In genomic region chr5:118354127-118354526, GRCm38 (mm10) we compare ENCODE assay signal across 10 mouse cellular contexts.
A peak's percentile ranks its signal among the peaks of the same experiment; 100 is the strongest.
DNase-seq lines count a peak whose midpoint lies in the region; ATAC-seq and TF ChIP-seq lines count a peak whose summit lies in the region.
"Had no signal": no experiment of that assay in that cellular context is flagged by ENCODE, and none has a peak within 500 bp of the region (broad histone marks: within the 10 kb centered on the region; RNA-seq: fewer than 3 reads in every experiment).

No protein-coding gene starts in this region.

- no peak overlapping the region for H3K4me2 ChIP-seq in stomach, embryonic 16.5 days (ENCODE audit: low read depth, low read length)
- H3K4me2 ChIP-seq: hindbrain, embryonic 12.5 days had no signal

- WGBS in spleen, adult 2 months = 18% methylated on average over 5 of the region's 5 CpGs
- WGBS in limb, embryonic 10.5 days = 51% methylated on average over 5 of the region's 5 CpGs
- 34% methylated on average over 5 of the region's 5 CpGs for WGBS in stomach, embryonic 16.5 days

- H3K4me3 ChIP-seq in spleen, adult 2 months (ENCODE audit: extremely low read depth, insufficient read depth, insufficient read length) = no peak overlapping the region
- H3K4me3 ChIP-seq in limb, embryonic 10.5 days = no peak overlapping the region
- no peak overlapping the region for H3K4me3 ChIP-seq in stomach, embryonic 16.5 days (replicated peaks; ENCODE audit: low read length)
- H3K4me3 ChIP-seq: hindbrain, embryonic 12.5 days had no signal

- TF ChIP-seq POLR2A in spleen, adult 2 months (IDR thresholded peaks at IDR 0.05; ENCODE audit: low read depth, low read length) = no peak

- peak; percentile 27 for DNase-seq in heart, adult 8-10 months (ENCODE audit: low spot score)
- DNase-seq in heart, postnatal 36 days = no peak
- DNase-seq in spleen, adult 2 months (ENCODE audit: low read depth in 1 of 2, low spot score in 2 of 2) = no peak
- DNase-seq in spleen, adult 12 weeks (ENCODE audit: low spot score) = no peak
- DNase-seq in limb, embryonic 10.5 days (ENCODE audit: low spot score) = no peak
- no peak for DNase-seq in gastrocnemius, postnatal 14 days
- DNase-seq: lung, adult 2 months had no signal

- no peaks in the 10 kb centered on the region for H3K36me3 ChIP-seq in spleen, adult 2 months (ENCODE audit: control insufficient read depth, insufficient read depth, low read length)
- no peaks in the 10 kb centered on the region for H3K36me3 ChIP-seq in limb, embryonic 10.5 days
- no peaks in the 10 kb centered on the region for H3K36me3 ChIP-seq in stomach, embryonic 16.5 days (ENCODE audit: control insufficient read depth, insufficient read depth, low read length)
- H3K36me3 ChIP-seq: hindbrain, embryonic 12.5 days had no signal

- H3K9me3 ChIP-seq in limb, embryonic 10.5 days (replicated peaks) = no peaks in the 10 kb centered on the region
- H3K9me3 ChIP-seq in stomach, embryonic 16.5 days (replicated peaks; ENCODE audit: control insufficient read depth, low read length) = no peaks in the 10 kb centered on the region
- H3K9me3 ChIP-seq: hindbrain, embryonic 12.5 days had no signal

- H3K27me3 ChIP-seq in spleen, adult 2 months (ENCODE audit: control insufficient read depth, insufficient read depth, low read length) = no peaks in the 10 kb centered on the region
- H3K27me3 ChIP-seq in limb, embryonic 10.5 days (ENCODE audit: low read depth, poor library complexity, severe bottlenecking) = no peaks in the 10 kb centered on the region
- H3K27me3 ChIP-seq in stomach, embryonic 16.5 days (ENCODE audit: control insufficient read depth, insufficient read depth, low read length) = no peaks in the 10 kb centered on the region; the same call in 1 of the 2 replicates
- H3K27me3 ChIP-seq: hindbrain, embryonic 12.5 days had no signal

- H3K9ac ChIP-seq in stomach, embryonic 16.5 days (ENCODE audit: low read length) = no peak overlapping the region
- H3K9ac ChIP-seq: hindbrain, embryonic 12.5 days had no signal

- TF ChIP-seq CTCF in spleen, adult 2 months (IDR thresholded peaks at IDR 0.05; ENCODE audit: extremely low read depth, insufficient read depth, insufficient read length, insufficient replicate concordance) = no peak

- intact Hi-C loops in heart, postnatal 36 days (cut with DNase I) = no loop called here
- intact Hi-C loops in gastrocnemius, postnatal 14 days (cut with DNase I; ENCODE audit: low total_unique reads) = no loop called here

- peak; percentile 49; the same call in 1 of the 2 replicates for ATAC-seq in stomach, embryonic 16.5 days (ENCODE audit: insufficient read depth, low FRiP score)
- no peak for ATAC-seq in erythroblast, adult 5-6 weeks (replicated peaks; ENCODE audit: low FRiP score, poor library complexity, severe bottlenecking)

- H3K4me1 ChIP-seq in spleen, adult 2 months (ENCODE audit: control insufficient read depth, insufficient read depth, insufficient read length) = peaks cover 2% of the 10 kb centered on the region; the same call in 1 of the 2 replicates
- peaks cover 32% of the 10 kb centered on the region for H3K4me1 ChIP-seq in limb, embryonic 10.5 days
- peaks cover 18% of the 10 kb centered on the region for H3K4me1 ChIP-seq in stomach, embryonic 16.5 days (ENCODE audit: control insufficient read depth, insufficient read depth, low read length)

- H3K27ac ChIP-seq in spleen, adult 2 months (ENCODE audit: insufficient read depth, low read length) = 0 out of 2 replicates have a peak overlapping the region, but pooled peaks have one; percentile 9
- 0 out of 2 replicates have a peak overlapping the region, but pooled peaks have one; percentile 50 for H3K27ac ChIP-seq in limb, embryonic 10.5 days
- no peak overlapping the region for H3K27ac ChIP-seq in stomach, embryonic 16.5 days (ENCODE audit: low read length)
- H3K27ac ChIP-seq: hindbrain, embryonic 12.5 days had no signal
